Mouse (Mus musculus): ENCODE results near the gene Aqr.
A peak's percentile ranks its signal among the peaks of the same experiment; 100 is the strongest.

Aqr gene

GRCm38 (mm10) chr2:114133355-114133754 is 53.5 kb downstream of the Aqr start:
- no peak for DNase-seq

DNA sequence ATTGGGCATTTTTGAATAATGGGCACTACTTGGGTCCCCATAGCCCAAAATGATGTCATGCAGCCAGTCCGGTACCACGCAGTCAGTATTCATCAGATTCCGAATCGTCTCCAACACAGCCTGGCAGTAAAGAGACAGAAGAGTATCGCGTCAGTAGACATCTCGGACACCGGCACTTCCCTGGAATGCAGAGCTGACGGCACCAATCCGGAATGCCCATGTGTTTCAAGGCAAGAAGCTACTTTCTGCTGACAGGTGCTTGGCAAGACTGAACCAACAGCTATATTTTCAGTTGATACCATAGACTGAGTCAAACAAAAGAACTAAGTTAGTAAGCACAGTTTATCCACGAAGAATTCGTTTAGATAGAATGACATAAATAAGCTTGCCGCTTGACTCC is 56.2 kb downstream of the Aqr start:
- DNase-seq, result no peak

DNA sequence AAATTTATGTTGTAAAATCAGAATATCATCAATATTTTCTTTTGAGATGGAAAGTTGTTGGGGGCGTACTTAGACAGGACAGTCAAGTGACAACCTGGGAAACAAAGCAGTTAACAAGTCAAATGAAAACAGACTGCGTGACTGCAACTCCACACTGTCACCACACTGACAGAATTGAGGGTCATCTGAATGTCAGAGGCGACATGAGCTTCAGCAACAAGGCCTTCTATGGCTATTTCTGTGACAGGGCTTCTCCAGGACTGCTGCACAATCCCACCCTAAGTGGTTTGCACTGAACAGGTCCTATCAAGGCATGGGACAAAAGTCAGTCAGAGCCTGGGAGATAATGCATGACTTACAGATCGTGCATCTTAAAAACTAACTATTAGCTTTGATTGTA is 63.5 kb downstream of the Aqr start:
- DNase-seq, result no peak

GRCm38 (mm10) chr2:114119451-114119850 is 67.4 kb downstream of the Aqr start:
- DNase-seq, result no peak

- DNase-seq, result no peak
These were observed 69.2 kb downstream of the Aqr start for GRCm38 (mm10) chr2:114117665-114118064.

DNA sequence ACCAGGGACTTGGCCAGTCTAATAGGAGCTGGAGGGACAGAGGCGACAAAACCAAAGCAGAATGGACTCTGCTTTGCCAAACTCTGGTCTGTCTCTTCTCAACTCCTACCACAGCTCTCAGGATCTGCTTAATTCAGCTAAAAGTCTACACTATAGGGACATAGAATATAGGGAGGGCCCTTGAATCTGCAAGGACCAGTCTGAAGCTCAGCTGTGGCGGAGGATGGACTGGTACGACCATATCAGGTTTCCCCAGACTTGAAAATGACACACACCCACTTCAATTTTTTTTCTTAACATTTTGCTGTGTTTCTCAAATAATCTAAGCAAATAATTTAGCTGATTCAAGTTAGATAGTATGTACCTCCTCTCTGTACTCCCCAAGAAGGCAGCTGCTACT is 69.6 kb downstream of the Aqr start:
- peak; percentile 40 for DNase-seq

GRCm38 (mm10) chr2:114115563-114115962 is 71.3 kb downstream of the Aqr start:
- DNase-seq, result no peak

DNA sequence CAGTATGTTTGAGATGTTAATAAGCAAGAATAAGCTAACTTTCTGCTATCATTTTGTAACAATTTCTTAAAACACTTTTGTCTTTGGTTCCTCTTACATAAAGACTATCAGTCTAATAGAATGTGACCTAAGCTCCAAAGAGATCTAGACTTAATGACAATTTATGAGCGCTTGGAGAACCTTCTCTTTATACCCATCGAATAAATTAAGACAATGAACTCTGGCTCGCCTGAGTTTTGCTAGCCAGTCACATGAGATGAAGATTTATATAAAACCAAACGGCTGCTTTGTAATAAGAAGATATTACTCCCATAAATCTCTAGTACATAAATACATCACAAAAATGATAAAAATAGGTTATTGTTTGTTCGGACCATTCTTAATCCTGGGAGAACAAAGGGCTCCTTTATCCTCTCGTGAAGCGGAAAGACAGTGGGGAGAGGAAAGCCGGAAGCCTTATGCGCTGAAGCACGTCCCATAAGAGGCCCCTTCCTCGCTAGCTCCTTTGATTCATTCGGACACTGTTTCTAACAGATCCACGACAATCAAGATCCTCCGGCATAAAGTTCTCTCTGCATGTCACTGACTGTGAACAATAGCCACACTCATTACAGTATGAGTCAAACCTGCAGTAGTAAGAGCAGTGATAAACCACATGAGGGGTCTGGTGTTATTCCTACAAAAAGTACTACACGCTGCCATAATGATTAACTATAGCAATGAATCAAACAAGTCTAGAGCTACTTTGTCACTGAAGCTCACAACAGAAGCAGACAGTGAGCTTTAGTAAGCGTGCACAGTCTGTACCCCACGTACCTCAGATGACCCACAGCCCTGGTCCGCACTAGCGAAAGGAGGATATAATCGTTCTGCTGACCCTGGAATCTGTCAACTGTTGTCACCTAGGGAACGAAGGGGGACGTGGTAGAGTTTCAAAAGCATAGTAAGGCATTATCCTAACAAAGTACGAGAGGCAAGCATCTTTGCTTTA is 79.2 kb downstream of the Aqr start:
- no peak for DNase-seq

DNA sequence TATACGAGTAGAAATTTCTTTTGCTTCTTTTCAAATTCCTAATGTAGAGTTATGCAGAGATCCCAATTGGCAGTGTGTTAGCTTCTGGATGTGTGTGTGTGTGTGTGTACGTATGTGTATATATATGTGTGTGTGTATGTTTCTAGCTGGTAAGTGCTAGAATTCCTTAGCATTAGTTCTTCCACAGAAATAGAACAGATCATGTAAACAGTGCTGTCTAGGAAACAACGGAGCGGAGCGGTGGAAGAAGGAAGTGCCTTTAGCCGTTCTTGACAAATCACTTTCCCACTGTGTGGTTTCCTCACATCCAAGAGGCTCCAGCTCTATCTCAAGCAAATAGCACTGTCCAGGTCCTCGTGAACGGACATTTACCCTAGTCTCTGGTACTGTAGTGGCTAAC is 80.4 kb downstream of the Aqr start:
- no peak for DNase-seq

DNA sequence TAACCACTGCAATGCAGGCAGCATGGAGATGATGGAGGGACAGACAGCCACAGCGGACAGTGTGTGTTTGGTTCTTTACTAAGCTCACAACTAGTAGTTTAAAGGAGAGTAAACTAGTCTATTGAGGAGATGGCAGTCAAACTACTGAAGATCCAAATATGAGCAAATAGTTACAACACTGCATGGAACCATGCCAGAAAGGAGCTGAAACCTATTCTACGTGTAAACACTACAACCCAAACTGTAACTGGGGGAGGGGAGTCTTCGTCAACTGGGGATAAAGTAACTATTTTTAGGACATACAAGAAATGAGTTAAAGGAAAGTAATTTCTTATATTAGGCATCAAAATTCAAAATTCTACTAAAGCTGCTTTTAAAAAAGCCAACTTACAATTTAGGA is 84.4 kb downstream of the Aqr start:
- DNase-seq, result no peak

GRCm38 (mm10) chr2:114100834-114101233 is 86.0 kb downstream of the Aqr start:
- DNase-seq, result no peak

DNA sequence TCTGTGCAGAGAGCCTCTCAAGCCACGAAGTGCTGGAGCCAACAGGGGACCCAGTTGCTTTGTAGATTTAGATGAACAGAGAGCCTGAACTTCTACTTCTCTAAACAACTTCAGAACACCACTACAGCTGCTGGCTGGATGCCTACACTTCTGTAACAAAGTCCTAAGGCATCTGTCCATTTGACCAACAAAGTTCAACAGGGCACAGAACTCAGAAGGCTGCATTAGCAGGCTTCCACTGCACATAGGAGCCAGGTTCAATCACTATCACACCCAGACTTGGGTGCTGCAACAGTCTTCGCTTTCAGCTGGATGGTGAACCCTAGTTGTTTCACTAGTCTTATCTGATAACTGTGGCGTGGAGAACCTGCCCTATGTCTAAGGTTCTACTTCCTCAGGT is 87.0 kb downstream of the Aqr start:
- DNase-seq, result no peak

GRCm38 (mm10) chr2:114099109-114099508 is 87.7 kb downstream of the Aqr start:
- DNase-seq, result no peak

DNA sequence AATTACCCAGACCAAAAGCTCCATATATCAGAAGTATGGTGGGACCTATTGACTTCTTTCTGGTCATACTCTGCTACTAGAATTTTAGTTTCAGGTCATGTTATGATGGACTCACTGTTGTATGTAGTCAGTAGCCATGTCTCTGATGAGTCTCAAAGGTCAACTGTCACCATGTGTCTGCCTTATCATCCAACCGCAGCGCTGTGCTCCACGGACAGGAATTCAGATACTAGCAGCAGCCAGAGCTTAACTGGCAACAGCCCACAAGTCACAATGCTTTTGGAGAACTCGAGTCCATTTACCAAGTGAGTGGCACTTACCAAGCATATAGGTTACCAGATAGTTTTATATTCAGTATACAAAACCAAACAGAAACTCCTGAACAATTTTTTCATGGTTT is 89.2 kb downstream of the Aqr start:
- peak; percentile 46 for DNase-seq

DNA sequence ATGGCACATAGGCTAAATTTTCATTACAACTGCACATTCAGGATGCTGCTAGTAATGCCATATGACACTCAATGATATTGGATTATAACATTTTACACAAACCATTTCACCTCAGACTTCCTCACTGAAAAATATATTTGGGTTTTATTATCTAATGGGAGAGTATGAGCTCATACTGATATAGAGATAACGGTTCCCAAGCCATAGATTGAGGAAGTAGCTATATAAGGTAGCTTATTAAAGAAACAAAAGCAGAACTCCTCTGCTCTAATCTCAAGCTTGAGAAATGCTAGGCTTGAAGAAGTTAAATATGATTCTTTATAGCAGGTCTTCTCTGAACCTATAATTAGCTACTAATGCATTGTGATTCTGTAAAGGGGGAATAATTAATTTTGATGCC is 90.3 kb downstream of the Aqr start:
- no peak for DNase-seq

DNA sequence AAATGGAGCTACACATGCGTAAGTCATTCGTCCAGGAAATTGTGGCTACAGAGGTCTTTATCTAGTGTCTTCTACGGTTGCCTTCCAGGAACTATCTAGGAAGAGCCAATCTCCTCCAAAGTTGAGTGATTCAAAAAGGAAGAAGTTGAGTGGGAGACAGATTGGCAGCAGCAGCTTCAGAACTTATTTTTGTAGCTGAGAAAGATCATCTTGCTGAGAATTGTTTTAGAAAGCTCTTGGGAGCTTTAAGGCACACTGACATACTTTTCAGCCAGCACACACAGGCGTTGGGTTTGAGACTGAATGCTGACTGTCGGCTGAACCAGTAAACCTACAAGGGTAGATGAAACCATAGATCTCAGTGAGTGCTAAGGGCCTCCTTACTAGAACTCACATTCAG is 91.5 kb downstream of the Aqr start:
- no peak for DNase-seq

DNA sequence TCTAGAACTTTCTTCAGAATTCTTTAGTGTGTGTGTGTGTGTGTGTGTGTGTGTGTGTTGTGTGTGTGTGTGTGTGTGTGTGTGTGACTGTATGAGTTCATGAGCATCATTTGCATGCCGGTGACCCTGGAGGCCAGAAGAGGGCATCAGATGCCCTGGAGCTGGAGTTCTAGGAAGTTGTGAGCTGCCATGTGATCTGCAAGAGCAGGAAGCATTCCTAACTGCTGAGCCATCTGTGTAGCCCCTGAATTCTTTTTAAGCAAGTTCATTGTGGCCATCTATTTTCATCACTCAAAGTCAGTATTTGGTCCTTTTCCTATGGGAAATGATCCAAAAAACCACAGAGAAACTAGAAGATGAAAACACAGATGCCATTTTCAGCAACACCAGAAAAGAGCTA is 92.1 kb downstream of the Aqr start:
- no peak for DNase-seq

GRCm38 (mm10) chr2:114093577-114093976 is 93.2 kb downstream of the Aqr start:
- no peak for DNase-seq

DNA sequence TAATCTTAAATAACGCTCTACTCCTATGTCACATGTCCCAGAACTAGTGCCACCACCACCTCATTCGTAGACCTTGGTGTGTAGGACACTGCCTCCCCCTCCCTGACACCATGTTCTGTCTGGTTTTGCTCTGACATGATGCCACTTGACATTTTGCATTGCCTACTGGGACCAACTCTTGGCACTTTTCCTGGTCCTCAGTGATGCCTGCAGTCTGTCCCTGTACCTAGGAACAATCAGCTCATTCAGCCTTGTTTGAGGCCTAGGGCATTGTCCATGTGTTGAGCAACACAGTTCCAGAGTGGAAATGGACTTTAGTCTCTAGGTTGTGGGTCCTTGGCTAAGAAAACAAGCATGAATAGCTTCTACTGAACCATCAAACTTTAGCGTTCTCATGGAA is 97.0 kb downstream of the Aqr start:
- DNase-seq, result no peak

GRCm38 (mm10) chr2:114087271-114087670 is 99.6 kb downstream of the Aqr start:
- no peak for DNase-seq

DNA sequence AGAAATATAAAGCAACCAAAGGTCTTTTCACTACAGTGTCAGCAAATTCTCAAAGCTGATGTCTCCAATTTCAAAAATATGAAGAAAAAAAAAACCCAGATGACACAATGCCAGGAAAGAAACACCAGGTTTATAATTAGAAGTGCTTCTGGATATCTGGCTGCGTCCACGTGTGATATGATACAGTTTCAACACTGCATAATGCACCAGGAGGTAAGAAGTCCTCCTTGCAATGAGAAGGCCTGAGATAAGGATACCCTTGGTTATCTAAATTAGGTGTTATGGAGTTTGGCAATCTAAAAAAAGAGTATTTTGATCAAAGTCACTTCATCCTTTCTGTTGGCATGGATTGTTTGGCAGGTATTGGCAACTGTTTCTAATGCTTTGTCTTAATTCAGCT is 114.9 kb downstream of the Aqr start:
- no peak for DNase-seq

DNA sequence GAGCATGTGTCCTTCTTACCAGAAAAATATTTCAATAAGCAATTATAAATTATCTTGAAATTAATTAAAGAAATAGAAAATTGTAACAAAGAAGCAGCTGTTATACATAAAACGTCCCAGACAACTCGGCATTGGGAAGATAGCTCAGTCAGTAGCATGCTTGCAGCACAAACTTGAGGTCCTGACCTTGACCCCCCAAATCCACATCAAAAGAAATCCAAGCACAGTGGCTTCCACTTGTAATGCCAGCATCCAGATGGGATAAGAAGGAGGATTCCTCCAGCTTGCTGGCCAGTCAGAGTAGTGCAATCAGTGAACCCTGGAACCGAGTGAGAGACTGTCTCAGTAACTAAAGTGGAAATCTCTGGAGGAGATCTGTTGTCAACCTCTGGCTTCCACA is 120.6 kb downstream of the Aqr start:
- DNase-seq, result no peak

- DNase-seq, result no peak
These were observed 122.8 kb downstream of the Aqr start for GRCm38 (mm10) chr2:114064004-114064403.

- DNase-seq, result no peak
These were observed 126.7 kb downstream of the Aqr start for GRCm38 (mm10) chr2:114060071-114060591.

- no peak for DNase-seq
These were observed 127.2 kb downstream of the Aqr start for GRCm38 (mm10) chr2:114059608-114060007.
